Mouse (Mus musculus): ENCODE results near the gene Chic2. TPM values are rescaled to one million over a fixed set of nuclear protein-coding genes. Genes with fewer than 3 reads are reported as not detected.

Chic2 gene
- polyA plus RNA-seq, 1 experiment from 2014 or later = 43.2 TPM

DNA sequence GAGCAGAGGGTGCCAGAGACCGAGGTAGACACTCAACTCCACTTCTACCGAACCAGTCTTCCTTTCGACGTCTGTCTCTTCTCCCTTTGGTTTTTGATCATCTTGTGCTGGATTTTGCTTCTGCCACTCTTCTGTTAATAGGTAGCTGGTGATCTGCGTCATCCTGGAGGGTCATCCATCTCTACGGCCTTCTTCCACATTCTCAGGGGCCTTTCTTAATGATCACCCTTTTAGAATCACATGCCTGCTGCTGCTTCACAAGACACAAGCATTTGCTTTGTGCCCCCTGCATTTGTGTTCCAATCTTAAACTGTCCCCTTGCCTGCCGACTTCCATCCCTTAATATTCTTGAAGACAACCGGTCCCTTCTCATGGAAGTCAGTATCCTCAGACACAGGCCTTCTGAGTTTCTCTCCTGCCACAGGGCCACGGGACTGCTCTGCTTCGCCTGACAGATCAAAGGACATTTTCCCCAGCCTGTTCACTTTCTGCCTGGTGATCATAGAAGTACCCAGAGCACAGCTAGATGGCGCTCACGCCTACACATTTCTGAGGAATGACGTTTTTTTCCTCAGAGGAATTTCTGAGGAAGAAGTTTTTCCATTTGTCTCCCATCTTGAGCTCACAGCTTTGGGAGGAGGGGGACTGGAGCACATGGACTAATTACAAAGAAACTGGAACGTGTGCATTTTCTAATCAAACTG lies 83.6 kb downstream of the Chic2 start:
- H3K4me3 ChIP-seq (ENCODE audit: low read depth, low read length) = no peak overlapping the region
- no peak overlapping the region for H3K9ac ChIP-seq
- DNase-seq (peak; percentile 97), ATAC-seq (ENCODE audit: insufficient read depth) (peak; percentile 69)
- WGBS = 30% methylated on average over 14 of the region's 14 CpGs
- no peak overlapping the region for H3K4me2 ChIP-seq
- no peak overlapping the region for H3K27ac ChIP-seq (ENCODE audit: low read depth)
- H3K27me3 ChIP-seq (ENCODE audit: insufficient read depth, low read length) = no peaks in the 10 kb centered on the region; the same call in 1 of the 2 replicates
- peak; percentile 79 for TF ChIP-seq CTCF (IDR thresholded peaks at IDR 0.05; ENCODE audit: low read depth)
- no peaks in the 10 kb centered on the region for H3K36me3 ChIP-seq (ENCODE audit: insufficient read depth)
- H3K9me3 ChIP-seq (ENCODE audit: low read depth, low read length) = no peaks in the 10 kb centered on the region
- no peaks in the 10 kb centered on the region; the same call in 1 of the 2 replicates for H3K4me1 ChIP-seq (ENCODE audit: insufficient read depth)

DNA sequence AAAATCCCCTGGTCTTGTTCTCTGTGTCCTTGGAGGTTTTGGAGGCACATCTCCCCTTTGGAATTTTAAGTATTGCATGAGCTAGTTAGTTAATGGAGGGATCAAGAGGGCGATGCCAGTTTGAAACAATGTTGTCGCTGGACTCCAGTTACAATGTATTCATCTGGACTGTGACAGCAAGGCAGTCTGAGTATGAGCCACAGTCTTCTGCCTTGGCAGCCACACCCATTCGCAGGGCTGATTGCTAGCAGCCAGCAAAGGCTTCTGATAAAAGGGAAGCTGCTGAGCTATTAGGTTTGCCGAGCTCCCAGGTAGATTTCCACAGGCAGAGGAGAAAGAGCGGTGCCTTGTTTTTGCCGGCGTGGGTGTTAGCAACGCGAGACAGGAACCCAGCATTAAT lies 84.3 kb downstream of the Chic2 start:
- no peak overlapping the region for H3K27ac ChIP-seq (ENCODE audit: low read depth)
- H3K27me3 ChIP-seq (ENCODE audit: insufficient read depth, low read length) = no peaks in the 10 kb centered on the region; the same call in 1 of the 2 replicates
- H3K4me2 ChIP-seq = no peak overlapping the region
- no peak for TF ChIP-seq CTCF (IDR thresholded peaks at IDR 0.05; ENCODE audit: low read depth)
- H3K4me1 ChIP-seq (ENCODE audit: insufficient read depth) = no peaks in the 10 kb centered on the region; the same call in 1 of the 2 replicates
- no peaks in the 10 kb centered on the region for H3K36me3 ChIP-seq (ENCODE audit: insufficient read depth)
- H3K9me3 ChIP-seq (ENCODE audit: low read depth, low read length) = no peaks in the 10 kb centered on the region
- 55% methylated on average over 9 of the region's 9 CpGs for WGBS
- DNase-seq (no peak), ATAC-seq (ENCODE audit: insufficient read depth) (no peak)
- H3K9ac ChIP-seq = no peak overlapping the region
- no peak overlapping the region for H3K4me3 ChIP-seq (ENCODE audit: low read depth, low read length)

DNA sequence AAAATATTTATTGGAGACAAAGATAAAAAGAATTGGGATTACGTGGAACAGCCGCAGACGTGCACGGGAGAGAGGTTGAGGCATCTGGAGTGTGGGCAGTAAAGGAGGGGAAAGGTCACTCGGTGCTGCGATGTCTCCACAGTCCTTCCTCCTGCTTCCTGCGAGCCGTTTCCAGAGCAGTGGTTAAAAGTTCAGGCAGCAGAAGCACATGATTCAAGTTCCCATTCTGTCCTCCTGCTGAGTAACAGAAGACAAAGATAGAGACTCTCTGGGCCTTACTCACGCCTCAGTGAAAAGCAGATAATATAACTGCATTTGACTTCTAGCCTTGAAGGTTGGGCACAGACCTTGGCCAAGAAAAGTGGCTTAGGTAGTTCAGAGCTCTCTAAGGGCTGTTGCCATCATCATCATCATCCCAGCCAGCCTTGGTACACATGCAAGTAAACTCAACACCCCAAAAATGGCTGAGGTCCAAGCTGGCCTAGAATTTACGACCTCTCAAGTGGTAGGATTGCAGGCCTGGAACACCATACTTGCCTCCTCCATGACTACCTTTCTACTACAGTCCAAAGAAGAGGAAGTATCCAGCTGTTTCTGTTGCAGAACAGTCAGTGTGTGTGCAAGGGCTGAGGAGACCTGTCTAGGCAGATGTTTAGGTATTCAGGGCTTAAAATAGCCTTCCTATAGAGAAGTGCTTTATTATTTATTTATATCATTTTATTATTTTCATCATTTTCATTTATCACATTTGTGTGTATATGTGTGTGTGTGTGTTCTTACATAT lies 87.1 kb downstream of the Chic2 start:
- Histone ChIP-seq H3K27ac (ENCODE audit: low read depth) (no peak overlapping the region), H3K36me3 (ENCODE audit: insufficient read depth) (no peaks in the 10 kb centered on the region), H3K4me3 (ENCODE audit: low read depth, low read length) (no peak overlapping the region), H3K9me3 (ENCODE audit: low read depth, low read length) (no peaks in the 10 kb centered on the region), H3K9ac (no peak overlapping the region), H3K4me1 (ENCODE audit: insufficient read depth) (no peaks in the 10 kb centered on the region; the same call in 1 of the 2 replicates), H3K27me3 (ENCODE audit: insufficient read depth, low read length) (no peaks in the 10 kb centered on the region; the same call in 1 of the 2 replicates), H3K4me2 (no peak overlapping the region)
- 44% methylated on average over 10 of the region's 10 CpGs for WGBS
- no peak for TF ChIP-seq CTCF (IDR thresholded peaks at IDR 0.05; ENCODE audit: low read depth)
- DNase-seq (no peak), ATAC-seq (ENCODE audit: insufficient read depth) (no peak)

- Histone ChIP-seq H3K4me2 (0 out of 2 replicates have a peak overlapping the region, but pooled peaks have one; percentile 13), H3K4me1 (ENCODE audit: insufficient read depth) (no peaks in the 10 kb centered on the region; the same call in 1 of the 2 replicates), H3K4me3 (ENCODE audit: low read depth, low read length) (no peak overlapping the region), H3K27me3 (ENCODE audit: insufficient read depth, low read length) (no peaks in the 10 kb centered on the region; the same call in 1 of the 2 replicates), H3K9ac (no peak overlapping the region), H3K27ac (ENCODE audit: low read depth) (no peak overlapping the region), H3K9me3 (ENCODE audit: low read depth, low read length) (no peaks in the 10 kb centered on the region), H3K36me3 (ENCODE audit: insufficient read depth) (no peaks in the 10 kb centered on the region)
- ATAC-seq (ENCODE audit: insufficient read depth) (no peak), DNase-seq (no peak)
- TF ChIP-seq CTCF (IDR thresholded peaks at IDR 0.05; ENCODE audit: low read depth) = no peak
- 13% methylated on average over 9 of the region's 9 CpGs for WGBS
These were observed 88.2 kb downstream of the Chic2 start for GRCm38 (mm10) chr5:74956335-74956734.

- H3K27me3 ChIP-seq (ENCODE audit: insufficient read depth, low read length) = no peaks in the 10 kb centered on the region; the same call in 1 of the 2 replicates
- no peak overlapping the region for H3K4me3 ChIP-seq (ENCODE audit: low read depth, low read length)
- no peak overlapping the region for H3K9ac ChIP-seq
- H3K9me3 ChIP-seq (ENCODE audit: low read depth, low read length) = no peaks in the 10 kb centered on the region
- DNase-seq (no peak), ATAC-seq (ENCODE audit: insufficient read depth) (no peak)
- 82% methylated on average over 1 of the region's 1 CpGs for WGBS
- H3K4me2 ChIP-seq = no peak overlapping the region
- H3K36me3 ChIP-seq (ENCODE audit: insufficient read depth) = no peaks in the 10 kb centered on the region
- TF ChIP-seq CTCF (IDR thresholded peaks at IDR 0.05; ENCODE audit: low read depth) = no peak
- H3K4me1 ChIP-seq (ENCODE audit: insufficient read depth) = no peaks in the 10 kb centered on the region; the same call in 1 of the 2 replicates
- no peak overlapping the region for H3K27ac ChIP-seq (ENCODE audit: low read depth)
These were observed 89.0 kb downstream of the Chic2 start for GRCm38 (mm10) chr5:74955565-74955964.

- Histone ChIP-seq H3K4me1 (ENCODE audit: insufficient read depth) (no peaks in the 10 kb centered on the region; the same call in 1 of the 2 replicates), H3K27ac (ENCODE audit: low read depth) (no peak overlapping the region), H3K4me2 (no peak overlapping the region), H3K27me3 (ENCODE audit: insufficient read depth, low read length) (no peaks in the 10 kb centered on the region; the same call in 1 of the 2 replicates), H3K4me3 (ENCODE audit: low read depth, low read length) (no peak overlapping the region), H3K9ac (no peak overlapping the region), H3K36me3 (ENCODE audit: insufficient read depth) (no peaks in the 10 kb centered on the region), H3K9me3 (ENCODE audit: low read depth, low read length) (no peaks in the 10 kb centered on the region)
- DNase-seq = no peak
- TF ChIP-seq CTCF (IDR thresholded peaks at IDR 0.05; ENCODE audit: low read depth) = no peak
- no peak for ATAC-seq (ENCODE audit: insufficient read depth)
- WGBS = 42% methylated on average over 2 of the region's 2 CpGs
These were observed 91.6 kb downstream of the Chic2 start for GRCm38 (mm10) chr5:74952938-74953337.

DNA sequence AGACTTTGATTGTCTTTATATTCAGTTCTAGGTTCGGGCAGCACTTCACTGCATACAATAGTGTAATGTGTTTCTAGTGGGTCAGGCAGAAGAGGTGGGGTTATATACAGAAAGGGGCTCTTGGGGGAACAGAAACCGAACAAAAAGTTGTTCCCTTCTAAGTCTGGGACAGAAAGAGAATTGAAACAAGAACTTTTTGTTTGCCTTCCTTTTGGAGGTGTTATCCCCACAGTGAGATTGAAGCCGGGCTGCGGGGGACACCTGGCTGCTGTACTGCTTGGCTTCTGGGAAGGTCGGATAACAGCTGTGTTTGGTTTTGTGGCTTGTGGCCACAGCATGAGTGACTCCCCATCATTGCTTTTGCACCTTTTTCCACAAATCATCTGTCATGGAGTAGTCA lies 93.2 kb downstream of the Chic2 start:
- no peak overlapping the region for H3K9ac ChIP-seq
- 68% methylated on average over 5 of the region's 5 CpGs for WGBS

More for the DNA sequence above, 93.2 kb downstream of the Chic2 start:
- Histone ChIP-seq H3K27me3 (ENCODE audit: insufficient read depth, low read length) (no peaks in the 10 kb centered on the region; the same call in 1 of the 2 replicates), H3K27ac (ENCODE audit: low read depth) (no peak overlapping the region), H3K9me3 (ENCODE audit: low read depth, low read length) (no peaks in the 10 kb centered on the region), H3K4me2 (no peak overlapping the region), H3K4me1 (ENCODE audit: insufficient read depth) (no peaks in the 10 kb centered on the region; the same call in 1 of the 2 replicates), H3K36me3 (ENCODE audit: insufficient read depth) (no peaks in the 10 kb centered on the region), H3K4me3 (ENCODE audit: low read depth, low read length) (no peak overlapping the region)
- no peak for DNase-seq
- ATAC-seq (ENCODE audit: insufficient read depth) = no peak
- TF ChIP-seq CTCF (IDR thresholded peaks at IDR 0.05; ENCODE audit: low read depth) = no peak

Measured in lung, embryonic 14.5 days (tissue).